Mouse (Mus musculus) CH12.LX (cell line): ENCODE results near the gene Tbck.
A peak's percentile ranks its signal among the peaks of the same experiment; 100 is the strongest.

Experiments
- CTCF ChIP-seq, 2 experiments: IDR thresholded peaks in 1 of 2; conservative IDR thresholded peaks in 1 of 2; 2 replicates each; pipeline ENCODE4 v1.5.1; 2011 to 2012; ENCODE audit warnings: low read depth in 2 of 2, low read length in 2 of 2, improper control_type of control experiment in 1 of 2, inconsistent platforms in 1 of 2, mild to moderate bottlenecking in 1 of 2, moderate library complexity in 1 of 2
- EP300 ChIP-seq: IDR thresholded peaks from 2 replicates; pipeline ENCODE4 v1.6.1; 2011; ENCODE audit warnings: low read length, improper control_type of control experiment
- MAX ChIP-seq: IDR thresholded peaks from 2 replicates; pipeline ENCODE4 v1.6.1; 2011; ENCODE audit warnings: low read length, improper control_type of control experiment
- POLR2A ChIP-seq: IDR thresholded peaks from 2 replicates; pipeline ENCODE4 v1.6.1; 2011; ENCODE audit warnings: low read depth, mild to moderate bottlenecking, improper control_type of control experiment, low read length
- RCOR1 ChIP-seq: conservative IDR thresholded peaks from 2 replicates; pipeline ENCODE4 v1.6.1; 2012; ENCODE audit warnings: low read depth, mild to moderate bottlenecking, inconsistent platforms, low read length, improper control_type of control experiment
- USF2 ChIP-seq: conservative IDR thresholded peaks from 2 replicates; pipeline ENCODE4 v1.6.1; 2011; ENCODE audit warnings: low read depth, low read length, improper control_type of control experiment

- TF ChIP-seq CTCF (conservative IDR thresholded peaks at IDR 0.05 in 1 of 2, IDR thresholded peaks at IDR 0.05 in 1 of 2; ENCODE audit: low read depth in 2 of 2, low read length in 2 of 2), result no peak
- TF ChIP-seq RCOR1, result no peak
- no peak; the same call in 1 of the 2 replicates for TF ChIP-seq USF2
- peak; percentile 44 for TF ChIP-seq POLR2A
- no peak for TF ChIP-seq MAX
- TF ChIP-seq EP300, result peak; percentile 79
Measured at GRCm38 (mm10) chr3:132838656-132839417, 154.9 kb downstream of the Tbck start.
